Mouse (Mus musculus) embryo, embryonic 11 days (tissue): ENCODE results near the gene Aqp9.

ENCODE experiments used
- DNase-seq: peaks from one replicate; pipeline ENCODE4 v3.0.0-alpha.2; 2015

Gene Aqp9

GRCm38 (mm10) chr9:71064291-71064840 is 104.1 kb downstream of the Aqp9 start:
- no peak for DNase-seq

- DNase-seq: no peak
These were observed 104.9 kb downstream of the Aqp9 start for GRCm38 (mm10) chr9:71063551-71063950.

- DNase-seq: no peak
These were observed 105.5 kb downstream of the Aqp9 start for GRCm38 (mm10) chr9:71062976-71063375.

GRCm38 (mm10) chr9:71062301-71062700 is 106.2 kb downstream of the Aqp9 start:
- no peak for DNase-seq
